Mouse (Mus musculus): Measurements from ENCODE around the gene Lce1k.
"Not testable (repeated sequence)": the region's sequence is repeated elsewhere in the genome, so short reads cannot be mapped to it uniquely, and the experiment has no call there.

Gene Lce1k

DNA sequence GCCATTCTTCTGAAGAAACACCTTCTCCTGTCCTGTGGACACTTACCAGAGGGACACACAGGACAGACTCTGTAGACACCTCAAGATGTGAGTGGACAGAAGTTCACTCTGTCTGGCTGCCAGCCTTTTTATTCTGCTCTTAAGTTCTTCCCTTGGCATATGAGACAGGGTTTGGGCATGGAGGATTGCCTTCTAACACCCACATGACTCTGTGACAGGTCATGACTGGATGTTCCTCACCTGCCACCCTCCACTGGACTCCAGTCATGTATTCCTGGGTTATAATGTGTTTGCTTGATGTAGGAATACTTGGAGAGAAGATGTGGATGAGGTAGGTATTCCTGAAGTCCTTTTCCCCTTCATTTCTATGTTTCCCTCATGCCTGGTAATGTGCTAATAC, at the start of gene Lce1k:
TSS of gene Lce1k (minus strand) at position 101 of the 400 bp plus-strand sequence.
- DNase-seq (ENCODE audit: low spot score), result no peak

DNA sequence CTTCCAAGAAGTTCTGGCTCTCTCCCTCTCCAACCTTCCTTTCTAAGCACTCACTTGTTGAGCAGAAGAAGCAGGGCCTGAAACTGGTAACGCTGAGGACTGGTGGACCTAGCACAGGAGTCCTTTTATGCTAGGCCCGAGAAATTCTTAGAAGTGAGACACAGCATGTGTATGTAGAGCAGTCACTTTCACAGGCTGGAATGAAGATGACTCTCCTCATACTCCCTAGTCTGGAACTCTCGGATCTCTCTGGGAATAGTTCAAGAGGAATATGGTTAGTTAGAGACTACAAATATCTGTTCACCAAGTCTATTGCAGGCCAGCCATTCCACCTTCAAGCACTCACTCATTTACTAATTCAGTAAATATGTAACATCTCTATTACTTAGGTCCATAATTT, 43.5 kb upstream of the Lce1k start, which contains the start of gene Lce1l:
TSS of gene Lce1l (minus strand) at position 101 of the 400 bp plus-strand sequence.
- DNase-seq (ENCODE audit: low spot score), result no peak

DNA sequence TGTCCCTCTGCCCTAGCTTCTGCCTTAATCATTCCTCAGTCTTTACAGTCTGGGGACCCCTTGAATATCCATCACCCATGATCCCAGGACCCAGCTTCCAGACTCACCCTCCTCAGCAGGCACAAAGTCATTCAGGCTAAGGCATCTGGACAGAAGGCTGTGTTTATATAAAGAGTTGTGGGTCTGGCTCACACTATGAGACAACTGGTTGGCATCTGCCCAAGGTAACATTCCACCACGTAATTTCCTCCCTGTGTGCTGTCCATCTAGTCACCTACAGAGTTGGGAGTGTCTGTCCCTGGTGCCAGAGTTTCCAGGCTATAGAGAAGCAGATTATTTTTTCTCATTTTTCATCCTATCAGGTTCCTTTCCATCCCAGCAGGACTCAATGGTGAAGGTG, 19.4 kb upstream of the Lce1k start, which contains the start of gene Kprp:
TSS of gene Kprp (minus strand) at position 140 of the 400 bp plus-strand sequence.
- DNase-seq (ENCODE audit: low spot score), result no peak

DNA sequence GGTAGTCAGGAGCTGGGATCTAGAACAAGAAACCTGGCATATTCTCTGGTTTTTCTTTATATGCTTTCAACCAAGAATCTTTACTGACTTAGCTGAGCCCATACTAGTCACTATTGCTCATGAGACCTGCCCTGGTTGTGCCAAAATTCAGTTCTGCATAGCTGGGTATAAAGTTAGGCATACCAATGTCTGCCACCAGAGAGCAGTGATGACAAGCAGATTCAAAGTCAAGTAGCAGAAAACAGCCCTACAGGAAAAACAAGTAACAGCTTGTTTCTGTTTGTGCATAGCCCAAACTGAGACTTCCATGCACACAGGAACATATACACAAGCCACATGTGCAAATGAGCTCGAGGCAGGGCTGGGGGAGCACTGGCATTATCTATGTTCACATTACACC, 18.1 kb upstream of the Lce1k start:
- no peak for DNase-seq (ENCODE audit: low spot score)

GRCm38 (mm10) chr3:92816036-92816435, 8.3 kb upstream of the Lce1k start:
- DNase-seq (ENCODE audit: low spot score), result not testable (repeated sequence)

GRCm38 (mm10) chr3:92815581-92815980, 7.9 kb upstream of the Lce1k start:
- no peak for DNase-seq (ENCODE audit: low spot score)

DNA sequence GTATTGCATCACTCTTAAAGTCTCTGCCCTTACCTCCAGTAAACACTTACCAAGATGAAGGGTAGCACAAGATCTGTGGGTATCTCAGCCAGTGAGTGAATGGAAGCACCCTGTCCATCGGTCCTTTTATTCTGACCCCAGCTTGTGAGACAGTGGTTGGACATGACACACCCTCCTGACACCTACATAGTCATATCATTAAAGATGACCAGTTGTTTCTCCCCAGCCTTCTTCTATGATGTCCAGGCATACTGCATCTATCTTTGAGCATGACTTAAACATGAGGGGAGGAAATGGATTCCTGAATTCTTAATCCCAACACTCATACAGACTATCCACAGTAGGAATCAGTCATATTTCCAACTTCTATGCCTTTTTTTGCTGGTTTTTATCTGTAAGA, 17.3 kb downstream of the Lce1k start, which contains the start of gene Lce1j:
TSS of gene Lce1j (minus strand) at position 101 of the 400 bp plus-strand sequence.
- DNase-seq (ENCODE audit: low spot score), result no peak

DNA sequence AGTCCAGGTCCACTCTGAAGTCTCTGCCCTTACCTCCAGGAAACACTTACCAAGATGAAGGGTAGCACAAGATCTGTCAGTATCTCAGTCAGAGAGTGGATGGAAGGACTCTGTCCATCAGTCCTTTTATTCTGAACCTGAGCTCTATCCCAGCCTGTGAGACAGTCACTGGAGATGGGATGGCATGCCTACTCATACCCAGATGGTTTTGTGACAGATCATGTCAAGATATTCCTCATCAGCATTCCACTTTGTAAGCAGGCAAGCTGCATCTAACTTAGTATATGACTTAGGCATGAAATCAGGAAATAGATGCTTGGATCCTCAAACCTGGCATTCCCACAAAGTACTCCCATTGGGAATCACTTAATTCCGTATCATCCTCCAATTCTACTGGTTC, 28.9 kb downstream of the Lce1k start, which contains the start of gene Lce1i:
TSS of gene Lce1i (minus strand) at position 101 of the 400 bp plus-strand sequence.
- no peak for DNase-seq (ENCODE audit: low spot score)

GRCm38 (mm10) chr3:92771573-92771972, 36.1 kb downstream of the Lce1k start:
- DNase-seq (ENCODE audit: low spot score), result no peak

DNA sequence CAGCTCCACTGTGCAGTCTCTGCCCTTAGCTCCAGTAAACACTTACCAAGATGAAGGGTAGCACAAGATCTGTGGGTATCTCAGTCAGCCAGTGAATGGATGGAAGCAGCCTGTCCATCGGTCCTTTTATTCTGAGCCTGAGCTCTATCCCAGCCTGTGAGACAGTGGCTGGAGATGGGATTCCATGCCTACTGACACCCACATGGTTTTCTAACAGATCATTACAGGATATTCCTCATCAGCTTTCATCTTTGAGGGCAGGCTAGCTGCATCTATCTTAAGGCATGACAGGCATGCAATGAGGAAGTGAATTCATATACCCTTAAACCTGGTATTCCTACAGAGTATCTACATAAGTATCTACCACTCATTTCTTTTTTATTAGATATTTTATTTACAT, 42.7 kb downstream of the Lce1k start, which contains the start of gene Lce1h:
TSS of gene Lce1h (minus strand) at position 101 of the 400 bp plus-strand sequence.
- DNase-seq (ENCODE audit: low spot score), result no peak

All from ovary, postnatal 14 days (tissue).